ENCODE assay signal across 1 mouse cellular context in genomic region chr16:58685548-58686537, GRCm38 (mm10).
TF ChIP-seq lines count a peak whose summit lies in the region.

No protein-coding gene starts in this region.

TF ChIP-seq in MEL, 35 proteins besides CTCF, POLR2A, EP300 and RAD21 (continued from another document):
- TF ChIP-seq BHLHE40 (IDR thresholded peaks at IDR 0.05; ENCODE audit: borderline replicate concordance, low read depth, low read length) (peak; percentile 94), MYB (IDR thresholded peaks at IDR 0.05; ENCODE audit: low read depth, low read length) (no peak), ZMIZ1 (IDR thresholded peaks at IDR 0.05; ENCODE audit: low read depth, low read length) (no peak), MAX (IDR thresholded peaks at IDR 0.05; ENCODE audit: low read length) (peak; percentile 96), MAFK (IDR thresholded peaks at IDR 0.05; ENCODE audit: borderline replicate concordance, low read depth, low read length) (no peak), ZNF384 (IDR thresholded peaks at IDR 0.05; ENCODE audit: low read depth, low read length) (no peak), MEF2A (IDR thresholded peaks at IDR 0.05; ENCODE audit: extremely low read depth, insufficient replicate concordance, low read depth, low read length, poor library complexity, severe bottlenecking) (no peak), KAT2A (conservative IDR thresholded peaks at IDR 0.05; ENCODE audit: low read depth, low read length) (no peak), USF1 (IDR thresholded peaks at IDR 0.05; ENCODE audit: low read depth, low read length) (peak; percentile 99), NELFE (IDR thresholded peaks at IDR 0.05; ENCODE audit: low read depth, low read length) (no peak), GATA1 (IDR thresholded peaks at IDR 0.05; ENCODE audit: low read depth, low read length) (peak; percentile 92), RCOR1 (IDR thresholded peaks at IDR 0.05; ENCODE audit: low read depth, low read length) (peak; percentile 94), POLR2AphosphoS2 (IDR thresholded peaks at IDR 0.05; ENCODE audit: low read length) (no peak), GABPA (IDR thresholded peaks at IDR 0.05; ENCODE audit: low read depth, low read length) (no peak), ZC3H11A (IDR thresholded peaks at IDR 0.05; ENCODE audit: low read depth, low read length) (peak; percentile 31; the same call in 1 of the 2 replicates), HCFC1 (IDR thresholded peaks at IDR 0.05; ENCODE audit: low read depth, low read length) (peak; percentile 58; the same call in 1 of the 2 replicates), TCF12 (IDR thresholded peaks at IDR 0.05; ENCODE audit: low read depth, low read length) (peak; percentile 99), MAZ (IDR thresholded peaks at IDR 0.05; ENCODE audit: low read depth, low read length) (no peak), E2F4 (IDR thresholded peaks at IDR 0.05; ENCODE audit: borderline replicate concordance, low read depth, low read length) (no peak), ELF1 (IDR thresholded peaks at IDR 0.05; ENCODE audit: low read depth, low read length) (0 out of 2 replicates have a peak, but pooled peaks have one; percentile 34)
